Mouse (Mus musculus): ENCODE measurements around the gene Cwc25. TPM values are rescaled to one million over a fixed set of nuclear protein-coding genes. Genes with fewer than 3 reads are reported as not detected.
A peak's percentile ranks its signal among the peaks of the same experiment; 100 is the strongest.

Cwc25 gene
- total RNA-seq, 2 experiments from 2014 or later: 18.7 to 19.9 TPM

GRCm38 (mm10) chr11:97700746-97701580, 65.4 kb downstream of the Cwc25 start:
- no peak for DNase-seq (ENCODE audit: low spot score in 2 of 2)

GRCm38 (mm10) chr11:97700003-97700745, 66.2 kb downstream of the Cwc25 start, which contains the start of gene Pcgf2:
Gene Pcgf2 (minus strand): TSS chr11:97700497.
- peak; percentile 59 to 75 for DNase-seq (ENCODE audit: low spot score in 2 of 2)

- peak; percentile 79 to 80 for DNase-seq (ENCODE audit: low spot score in 2 of 2)
Observed at GRCm38 (mm10) chr11:97699626-97700002, 66.7 kb downstream of the Cwc25 start.

- DNase-seq (ENCODE audit: low spot score in 2 of 2): no peak
Observed at GRCm38 (mm10) chr11:97698741-97699611, 67.4 kb downstream of the Cwc25 start.

GRCm38 (mm10) chr11:97697891-97698529, 68.3 kb downstream of the Cwc25 start:
- no peak for DNase-seq (ENCODE audit: low spot score in 2 of 2)

GRCm38 (mm10) chr11:97697199-97697890, 69.0 kb downstream of the Cwc25 start:
- DNase-seq (ENCODE audit: low spot score in 2 of 2): no peak

GRCm38 (mm10) chr11:97696669-97697068, 69.7 kb downstream of the Cwc25 start:
- no peak for DNase-seq (ENCODE audit: low spot score in 2 of 2)

- DNase-seq (ENCODE audit: low spot score in 2 of 2): no peak
Observed at GRCm38 (mm10) chr11:97695712-97696401, 70.5 kb downstream of the Cwc25 start.

Small RNAs within 50 kb of the gene (microRNA-seq; reads per million reads assigned to microRNA genes)
- 0 to 0.63 reads per million in 2 experiments for gene Mir8102

Other genes starting within 250 kb of the Cwc25 start
- 100 to 1,000 TPM; 246 to 287 TPM for gene Srcin1, start 190.4 kb downstream of the Cwc25 start, total RNA-seq (2021)
- 100 to 1,000 TPM; 103 to 109 TPM for gene Epop, start 136.9 kb downstream of the Cwc25 start, total RNA-seq (2021)
- 100 to 1,000 TPM; 135 to 149 TPM for gene Mllt6, start 103.1 kb downstream of the Cwc25 start, total RNA-seq (2021)
- gene Cisd3, start 80.7 kb downstream of the Cwc25 start, total RNA-seq (2021): 10 to 100 TPM; 54.7 to 57.2 TPM
- 10 to 100 TPM; 32.4 to 35.2 TPM for gene Pcgf2, start 66.1 kb downstream of the Cwc25 start, total RNA-seq (2021)
- 100 to 1,000 TPM; 122 to 128 TPM for gene Psmb3, start 63.2 kb downstream of the Cwc25 start, total RNA-seq (2021)
- gene Pip4k2b, start 21.9 kb downstream of the Cwc25 start, total RNA-seq (2021): 100 to 1,000 TPM; 120 to 123 TPM
- 1 to 10 TPM in 1 of 2 experiments, under 1 TPM in 1; 0.98 to 1.1 TPM for gene 1700001P01Rik, start 9.4 kb upstream of the Cwc25 start, total RNA-seq (2021)
- 100 to 1,000 TPM; 351 to 356 TPM for gene Rpl23, start 15.9 kb upstream of the Cwc25 start, total RNA-seq (2021)
- gene Lasp1, start 32.4 kb upstream of the Cwc25 start, total RNA-seq (2021): 100 to 1,000 TPM; 165 to 168 TPM
- gene B230217C12Rik, start 74.2 kb upstream of the Cwc25 start, total RNA-seq (2021): 10 to 100 TPM; 73.9 to 75.8 TPM
- 1 to 10 TPM; 3.6 to 4.5 TPM for gene Fbxo47, start 117.6 kb upstream of the Cwc25 start, total RNA-seq (2021)
- 10 to 100 TPM; 42.2 to 46.7 TPM for gene Plxdc1, start 219.9 kb upstream of the Cwc25 start, total RNA-seq (2021)
- 1 to 10 TPM; 1.4 to 1.9 TPM for gene Arl5c, start 229.6 kb upstream of the Cwc25 start, total RNA-seq (2021)